Mouse (Mus musculus) hindbrain, embryonic 13.5 days (tissue): ENCODE measurements at regions not wholly inside any gene's neighbourhood (a gene's known extent, or its start where the extent isn't known, plus 50 kb on each side); places are given as distances from the start of the nearest gene placed in this dataset.
"Not testable (repeated sequence)": the region's sequence is repeated elsewhere in the genome, so short reads cannot be mapped to it uniquely, and the experiment has no call there.

ENCODE experiments used
- ATAC-seq: fragments of 200-750 bp; cut with Nextera tagmentation; 2 replicates; pipeline ENCODE4 v1.8.0; 2017; ENCODE audit warnings: moderate TSS enrichment; ENCODE audit not compliant: low FRiP score
- H3K27ac ChIP-seq: fragments of 300-500 bp; sonication (generic); 2 replicates; pipeline ENCODE4 v1.5.1; 2015; ENCODE audit warnings: inconsistent platforms, mild to moderate bottlenecking, moderate library complexity
- H3K27me3 ChIP-seq: fragments of 300-500 bp; sonication (generic); 2 replicates; pipeline ENCODE4 v1.6.1; 2015; ENCODE audit warnings: mild to moderate bottlenecking, inconsistent platforms
- H3K36me3 ChIP-seq: fragments of 300-500 bp; sonication (generic); 2 replicates; pipeline ENCODE4 v1.6.1; 2015; ENCODE audit warnings: mild to moderate bottlenecking, inconsistent platforms
- H3K4me1 ChIP-seq: fragments of 300-500 bp; sonication (generic); replicated peaks from 2 replicates; pipeline ENCODE4 v1.6.1; 2015; ENCODE audit warnings: inconsistent platforms
- H3K4me2 ChIP-seq: fragments of 300-500 bp; sonication (generic); 2 replicates; pipeline ENCODE4 v1.6.1; 2015; ENCODE audit warnings: inconsistent platforms, mild to moderate bottlenecking, moderate library complexity
- H3K4me3 ChIP-seq: fragments of 300-500 bp; sonication (generic); 2 replicates; pipeline ENCODE4 v1.5.1; 2015; ENCODE audit warnings: mild to moderate bottlenecking, inconsistent platforms
- H3K9ac ChIP-seq: fragments of 300-500 bp; sonication (generic); 2 replicates; pipeline ENCODE4 v1.6.1; 2015; ENCODE audit warnings: mild to moderate bottlenecking, inconsistent platforms
- H3K9me3 ChIP-seq: fragments of 300-500 bp; sonication (generic); 2 replicates; pipeline ENCODE4 v1.6.1; 2016; ENCODE audit warnings: inconsistent platforms
- WGBS: fragments of 180-500 bp; shearing (Covaris S2); methylation state at CpG from one replicate; pipeline ENCODE4 v1.1.7; 2015; 5-methylcytosine and 5-hydroxymethylcytosine counted together

- peaks cover 3% of the 10 kb centered on the region; the same call in 1 of the 2 replicates for H3K4me1 ChIP-seq
- H3K9ac ChIP-seq: no peak overlapping the region
- WGBS: 62% methylated on average over 4 of the region's 4 CpGs
- no peak for ATAC-seq
- no peak overlapping the region for H3K27ac ChIP-seq
- no peak overlapping the region for H3K4me3 ChIP-seq
- H3K9me3 ChIP-seq: no peaks in the 10 kb centered on the region
- H3K4me2 ChIP-seq: no peak overlapping the region
- no peaks in the 10 kb centered on the region for H3K36me3 ChIP-seq
- no peaks in the 10 kb centered on the region for H3K27me3 ChIP-seq
These were observed 76.2 kb upstream of the Gap43 start for GRCm38 (mm10) chr16:42416673-42417072.

- not testable (repeated sequence) for H3K36me3 ChIP-seq, H3K4me2 ChIP-seq, H3K4me1 ChIP-seq, H3K9me3 ChIP-seq, H3K4me3 ChIP-seq, H3K27ac ChIP-seq, H3K27me3 ChIP-seq, ATAC-seq, H3K9ac ChIP-seq
These were observed 71.6 kb upstream of the Gap43 start for GRCm38 (mm10) chr16:42412031-42412430.

- Histone ChIP-seq H3K36me3 (no peaks in the 10 kb centered on the region), H3K4me1 (peaks cover 3% of the 10 kb centered on the region; the same call in 1 of the 2 replicates), H3K27ac (no peak overlapping the region), H3K4me3 (no peak overlapping the region), H3K27me3 (no peaks in the 10 kb centered on the region), H3K9me3 (no peaks in the 10 kb centered on the region), H3K4me2 (no peak overlapping the region), H3K9ac (no peak overlapping the region)
- ATAC-seq: no peak
- WGBS: 40% methylated on average over 1 of the region's 1 CpGs
These were observed 56.1 kb upstream of the Gap43 start for GRCm38 (mm10) chr16:42396596-42396995.
